Mouse (Mus musculus) stomach, postnatal 0 days (tissue): ENCODE measurements around the gene Ptpro. TPM values are rescaled to one million over a fixed set of nuclear protein-coding genes. Genes with fewer than 3 reads are reported as not detected.

Source experiments
- ATAC-seq: fragments of 200-750 bp; cut with Nextera tagmentation; 2 replicates; pipeline ENCODE4 v1.8.0; 2017; ENCODE audit not compliant: low FRiP score, low TSS enrichment
- DNase-seq: peaks from one replicate; pipeline ENCODE4 v3.0.0-alpha.2; 2016; ENCODE audit warnings: low spot score
- H3K27ac ChIP-seq: fragments of 300-500 bp; sonication (generic); replicated peaks from 2 replicates; pipeline ENCODE4 v1.5.1; 2014; ENCODE audit warnings: mild to moderate bottlenecking, control low read depth
- H3K27me3 ChIP-seq: fragments of 300-500 bp; sonication (generic); 2 replicates; pipeline ENCODE4 v1.6.1; 2014; ENCODE audit warnings: low read length; ENCODE audit not compliant: control insufficient read depth, insufficient read depth
- H3K36me3 ChIP-seq: fragments of 300-500 bp; sonication (generic); 2 replicates; pipeline ENCODE4 v1.6.1; 2014; ENCODE audit warnings: low read length, mixed read lengths; ENCODE audit not compliant: control insufficient read depth, insufficient read depth
- H3K4me1 ChIP-seq: fragments of 300-500 bp; sonication (generic); replicated peaks from 2 replicates; pipeline ENCODE4 v1.6.1; 2014; ENCODE audit warnings: antibody characterized with exemption; ENCODE audit not compliant: control insufficient read depth, insufficient read depth
- H3K4me2 ChIP-seq: fragments of 300-500 bp; sonication (generic); replicated peaks from 2 replicates; pipeline ENCODE4 v1.6.1; 2014; ENCODE audit warnings: low read depth, mild to moderate bottlenecking, control low read depth, moderate library complexity
- H3K4me3 ChIP-seq: fragments of 300-500 bp; sonication (generic); 2 replicates; pipeline ENCODE4 v1.5.1; 2014; ENCODE audit warnings: low read depth, low read length, control low read depth
- H3K9ac ChIP-seq: fragments of 300-500 bp; sonication (generic); 2 replicates; pipeline ENCODE4 v1.6.1; 2014; ENCODE audit warnings: mild to moderate bottlenecking, low read length, control low read depth, mixed read lengths
- H3K9me3 ChIP-seq: fragments of 300-500 bp; sonication (generic); 2 replicates; pipeline ENCODE4 v1.6.1; 2016; ENCODE audit warnings: low read length; ENCODE audit not compliant: control insufficient read depth
- CTCF ChIP-seq: IDR thresholded peaks from 2 replicates; pipeline ENCODE4 v1.5.1; 2016; ENCODE audit warnings: antibody characterized with exemption, low read depth, mild to moderate bottlenecking, moderate library complexity
- EP300 ChIP-seq: optimal IDR thresholded peaks from 2 replicates; pipeline ENCODE3; 2016; ENCODE audit warnings: antibody characterized with exemption
- WGBS: fragments of 180-500 bp; shearing (Covaris S2); extraction: QIAGEN DNeasy Blood & Tissue Kit; methylation state at CpG from one replicate; pipeline ENCODE4 v1.1.7; 2014; 5-methylcytosine and 5-hydroxymethylcytosine counted together
- polyA plus RNA-seq: library from polyadenylated mRNA; unstranded; fragments of >200 nt; fragmentation: Nextera tagmentation; extraction: Ambion mirVana; gene quantifications from 2 replicates; pipeline ENCODE4 v1.2.1, GENCODE M21; 2015

Gene Ptpro
- polyA plus RNA-seq, 1 experiment from 2014 or later: 2.4 TPM

DNA sequence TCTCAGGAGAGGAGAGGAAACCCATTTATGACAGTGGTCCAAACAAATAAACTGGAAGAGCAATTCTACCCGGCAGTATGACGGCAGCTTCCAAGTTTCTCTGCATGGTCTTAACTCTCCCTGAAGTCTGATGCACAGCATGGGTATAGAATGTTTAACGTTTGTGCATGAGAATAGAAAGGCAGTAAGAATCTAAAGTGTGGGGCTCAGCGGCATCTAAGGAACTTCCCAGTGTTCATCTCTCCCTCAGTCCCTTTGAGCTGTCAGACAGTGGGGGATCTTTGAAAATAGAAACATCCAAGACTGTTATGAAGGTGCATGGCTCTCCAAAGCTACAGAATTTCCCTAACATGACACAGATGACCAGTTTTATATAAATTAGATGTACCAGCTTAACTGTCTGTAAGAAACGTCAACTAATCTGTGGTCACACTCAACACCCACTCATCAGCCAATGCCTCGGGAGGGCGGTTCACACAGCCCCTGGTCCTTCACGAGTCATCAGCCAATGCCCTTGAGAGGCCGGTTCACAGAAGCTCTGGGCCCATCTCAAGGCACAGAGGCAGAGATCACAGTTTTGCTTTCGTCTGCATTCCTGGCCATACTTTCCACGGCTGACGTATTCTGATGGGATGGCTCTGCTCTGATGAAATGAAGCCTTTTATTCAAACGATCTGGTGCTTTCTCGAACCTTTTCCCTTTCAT lies 257.4 kb downstream of the Ptpro start:
- H3K27ac ChIP-seq: no peak overlapping the region
- H3K27me3 ChIP-seq: no peaks in the 10 kb centered on the region
- WGBS: 78% methylated on average over 14 of the region's 14 CpGs
- DNase-seq: no peak
- peaks cover 6% of the 10 kb centered on the region; the same call in 1 of the 2 replicates for H3K36me3 ChIP-seq
- TF ChIP-seq CTCF: no peak
- TF ChIP-seq EP300: no peak
- no peak overlapping the region for H3K4me3 ChIP-seq
- ATAC-seq: no peak
- no peaks in the 10 kb centered on the region for H3K4me1 ChIP-seq
- H3K4me2 ChIP-seq: no peak overlapping the region
- no peak overlapping the region for H3K9ac ChIP-seq
- no peaks in the 10 kb centered on the region for H3K9me3 ChIP-seq

DNA sequence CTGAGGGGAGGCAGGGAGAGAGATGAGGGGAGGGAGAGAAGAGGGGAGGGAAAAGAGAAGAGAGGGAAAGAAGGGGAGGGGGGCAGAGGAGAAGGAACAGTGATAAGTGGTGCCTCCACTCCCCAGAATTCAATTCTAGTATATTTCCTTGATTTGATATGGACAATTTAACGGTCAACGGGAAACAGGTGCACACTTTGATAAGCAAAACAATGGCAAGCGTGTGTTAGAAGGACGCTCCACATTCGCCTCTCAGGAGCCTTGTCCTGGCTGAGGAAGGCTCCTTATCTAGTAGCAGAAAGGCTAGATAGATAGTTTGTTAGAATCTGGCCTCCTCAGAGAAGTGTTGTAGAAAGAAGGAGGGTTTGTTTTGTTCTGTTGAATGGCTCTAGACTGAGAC lies 260.6 kb downstream of the Ptpro start:
- Histone ChIP-seq H3K36me3 (peaks cover 6% of the 10 kb centered on the region; the same call in 1 of the 2 replicates), H3K4me3 (no peak overlapping the region), H3K4me1 (no peaks in the 10 kb centered on the region), H3K4me2 (no peak overlapping the region), H3K9ac (no peak overlapping the region), H3K27me3 (no peaks in the 10 kb centered on the region), H3K9me3 (no peaks in the 10 kb centered on the region), H3K27ac (no peak overlapping the region)
- no peak for TF ChIP-seq CTCF
- ATAC-seq: no peak
- 60% methylated on average over 5 of the region's 5 CpGs for WGBS
- DNase-seq: no peak

Other genes with a start within 250 kb of the Ptpro start
- 22.5 and 23.9 TPM in 2 replicates for gene Rerg, start 81.8 kb upstream of the Ptpro start, polyA plus RNA-seq